Mouse (Mus musculus) CH12.LX (cell line): ENCODE measurements around the gene C1qtnf3.

ENCODE experiments used
- BHLHE40 ChIP-seq: IDR thresholded peaks from 2 replicates; pipeline ENCODE4 v1.6.1; 2011; ENCODE audit warnings: mild to moderate bottlenecking, low read depth, low read length, improper control_type of control experiment
- CTCF ChIP-seq, 2 experiments: IDR thresholded peaks in 1 of 2; conservative IDR thresholded peaks in 1 of 2; 2 replicates each; pipeline ENCODE4 v1.5.1; 2011 to 2012; ENCODE audit warnings: low read depth in 2 of 2, low read length in 2 of 2, improper control_type of control experiment in 1 of 2, inconsistent platforms in 1 of 2, mild to moderate bottlenecking in 1 of 2, moderate library complexity in 1 of 2
- E2F4 ChIP-seq: IDR thresholded peaks from 2 replicates; pipeline ENCODE4 v1.6.1; 2011; ENCODE audit warnings: low read depth, low read length, improper control_type of control experiment; ENCODE audit not compliant: insufficient replicate concordance
- HCFC1 ChIP-seq: IDR thresholded peaks from 2 replicates; pipeline ENCODE4 v1.6.1; 2012; ENCODE audit warnings: low read depth, mild to moderate bottlenecking, inconsistent platforms, low read length, improper control_type of control experiment
- MAFK ChIP-seq: IDR thresholded peaks from 2 replicates; pipeline ENCODE4 v1.6.1; 2011; ENCODE audit warnings: low read length, improper control_type of control experiment; ENCODE audit not compliant: insufficient replicate concordance
- MEF2A ChIP-seq: IDR thresholded peaks from 2 replicates; pipeline ENCODE4 v1.6.1; 2014; ENCODE audit warnings: low read depth, mild to moderate bottlenecking, inconsistent platforms, low read length, improper control_type of control experiment, borderline replicate concordance
- NRF1 ChIP-seq: IDR thresholded peaks from 2 replicates; pipeline ENCODE4 v1.6.1; 2014; ENCODE audit warnings: low read depth, mild to moderate bottlenecking, inconsistent platforms, low read length, improper control_type of control experiment, moderate library complexity
- POLR2A ChIP-seq: IDR thresholded peaks from 2 replicates; pipeline ENCODE4 v1.6.1; 2011; ENCODE audit warnings: low read depth, mild to moderate bottlenecking, improper control_type of control experiment, low read length
- SIN3A ChIP-seq: IDR thresholded peaks from 2 replicates; pipeline ENCODE4 v1.6.1; 2012; ENCODE audit warnings: low read length, improper control_type of control experiment, inconsistent platforms

DNA sequence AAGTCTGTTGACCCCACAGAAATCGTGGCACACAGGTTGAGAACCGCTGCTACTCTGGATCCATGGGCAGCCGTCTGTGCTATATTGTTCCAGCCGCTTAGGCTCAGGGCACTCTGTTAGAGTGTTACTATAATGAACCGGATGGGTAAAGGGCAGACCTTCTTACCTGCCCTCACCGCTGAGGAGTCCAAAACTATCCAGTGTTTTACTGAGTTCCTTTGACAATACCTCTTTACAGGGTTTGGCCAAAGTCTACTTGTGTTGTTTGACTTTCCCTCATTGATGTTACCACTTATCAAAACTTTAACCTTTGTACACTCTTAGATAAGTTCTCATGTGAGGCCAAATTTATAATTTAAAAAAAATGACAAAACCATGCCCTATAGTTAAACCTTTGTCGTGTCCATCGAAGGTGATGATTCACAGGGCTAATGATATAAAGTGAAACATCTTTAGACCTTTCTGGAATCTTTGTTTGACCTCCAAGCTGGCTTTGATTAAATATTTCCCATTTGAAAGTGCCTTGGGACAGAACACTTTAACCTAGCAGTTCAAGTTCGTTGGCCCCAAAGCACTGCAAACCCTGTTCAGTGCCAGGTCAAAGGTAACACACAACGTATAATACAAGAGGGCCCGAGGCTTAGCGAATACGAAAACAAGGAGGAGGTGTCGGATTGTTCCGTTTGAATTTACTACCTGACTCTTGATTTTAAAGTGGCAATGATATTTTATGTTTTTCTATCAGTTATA lies 7.3 kb downstream of the C1qtnf3 start:
- no peak for TF ChIP-seq HCFC1
- no peak for TF ChIP-seq MAFK
- TF ChIP-seq POLR2A, result no peak
- no peak for TF ChIP-seq MEF2A
- no peak for TF ChIP-seq CTCF (conservative IDR thresholded peaks at IDR 0.05 in 1 of 2, IDR thresholded peaks at IDR 0.05 in 1 of 2; ENCODE audit: low read depth in 2 of 2, low read length in 2 of 2)
- TF ChIP-seq SIN3A, result no peak
- no peak for TF ChIP-seq NRF1
- no peak for TF ChIP-seq BHLHE40
- no peak for TF ChIP-seq E2F4
